Mouse (Mus musculus) heart, adult 2 months (tissue): ENCODE measurements at regions not wholly inside any gene's neighbourhood (a gene's known extent, or its start where the extent isn't known, plus 50 kb on each side); places are given as distances from the start of the nearest gene placed in this dataset.

Experiments used
- CTCF ChIP-seq: fragments of 200-600 bp; IDR thresholded peaks from 2 replicates; pipeline ENCODE4 v1.8.1; 2022; ENCODE audit warnings: antibody characterized with exemption, mild to moderate bottlenecking, moderate library complexity
- POLR2A ChIP-seq: fragments of 200-500 bp; IDR thresholded peaks from 2 replicates; pipeline ENCODE4 v1.6.1; 2011; ENCODE audit warnings: mild to moderate bottlenecking, low read depth, low read length, control low read depth; ENCODE audit not compliant: insufficient read depth

GRCm38 (mm10) chr4:28456312-28456711 lies 356.6 kb upstream of the Epha7 start:
- no peak for TF ChIP-seq POLR2A
- no peak for TF ChIP-seq CTCF
